Mouse (Mus musculus) thymus, adult 2 months (tissue): ENCODE results near the gene Ddx21.

Experiments used
- CTCF ChIP-seq: fragments of 200-500 bp; IDR thresholded peaks from 2 replicates; pipeline ENCODE4 v1.5.1; 2012; ENCODE audit warnings: mild to moderate bottlenecking, control low read depth, low read length, moderate library complexity, borderline replicate concordance; ENCODE audit not compliant: control insufficient read depth, poor library complexity, insufficient read depth; ENCODE audit errors: extremely low read depth
- POLR2A ChIP-seq: fragments of 200-500 bp; IDR thresholded peaks from 2 replicates; pipeline ENCODE4 v1.6.1; 2012; ENCODE audit warnings: mild to moderate bottlenecking, low read length, control low read depth, moderate library complexity; ENCODE audit not compliant: control insufficient read depth, poor library complexity, insufficient read depth; ENCODE audit errors: extremely low read depth

GRCm38 (mm10) chr10:62575001-62575400 lies 27.1 kb downstream of the Ddx21 start:
- TF ChIP-seq POLR2A (no peak), CTCF (no peak)
